Mouse (Mus musculus): Measurements from ENCODE around the gene Bri3.

- TF ChIP-seq HCFC1 (IDR thresholded peaks at IDR 0.05; ENCODE audit: low read depth, low read length) (no peak), CTCF (IDR thresholded peaks at IDR 0.05 in 2 of 3, conservative IDR thresholded peaks at IDR 0.05 in 1 of 3; ENCODE audit: control insufficient read depth in 1 of 3, insufficient read depth in 1 of 3, low read depth in 2 of 3, low read length in 3 of 3, poor library complexity in 1 of 3, severe bottlenecking in 1 of 3) (no peak)
Observed at GRCm38 (mm10) chr5:144219306-144219705, 24.9 kb upstream of the Bri3 start.
